Comparison of ENCODE assay signal across 18 mouse cellular contexts in genomic region chr19:56199401-56200150, GRCm38 (mm10).
DNase-seq lines count a peak whose midpoint lies in the region; ATAC-seq lines count a peak whose summit lies in the region.
"Had no signal": no experiment of that assay in that cellular context is flagged by ENCODE, and none has a peak within 500 bp of the region (broad histone marks: within the 10 kb centered on the region; RNA-seq: fewer than 3 reads in every experiment).

No protein-coding gene starts in this region.

- peaks cover 3% of the 10 kb centered on the region; the same call in 1 of the 2 replicates for H3K4me1 ChIP-seq in heart, embryonic 13.5 days
- H3K4me1 ChIP-seq in limb, embryonic 11.5 days (ENCODE audit: control insufficient read depth, insufficient read depth, low read length) = peaks cover 21% of the 10 kb centered on the region
- H3K4me1 ChIP-seq in hindbrain, embryonic 13.5 days (replicated peaks) = no peaks in the 10 kb centered on the region
- H3K4me1 ChIP-seq: heart, embryonic 15.5 days; hindbrain, embryonic 15.5 days had no signal

- no peak overlapping the region for H3K4me3 ChIP-seq in heart, embryonic 13.5 days
- H3K4me3 ChIP-seq in limb, embryonic 11.5 days (ENCODE audit: low read depth, low read length) = no peak overlapping the region
- H3K4me3 ChIP-seq in hindbrain, embryonic 13.5 days = no peak overlapping the region
- H3K4me3 ChIP-seq: erythroblast, embryonic 14.5 days; heart, embryonic 15.5 days; hindbrain, embryonic 15.5 days had no signal

- no peak for DNase-seq in heart, postnatal 4 days
- peak; percentile 36 for DNase-seq in MN1 (ENCODE audit: low spot score)
- DNase-seq in embryo, embryonic 10.5 days (ENCODE audit: low spot score) = peak; percentile 39
- peak; percentile 47 for DNase-seq in limb, embryonic 11.5 days (ENCODE audit: low spot score)
- DNase-seq in adrenal gland, adult 8-10 months = no peak
- DNase-seq: adrenal gland, adult 2 months; cerebellum, postnatal 10 days; gastrocnemius, postnatal 25 days; liver, postnatal 0 days; lung, postnatal 4 days; thymus, postnatal 36 days had no signal

- H3K4me2 ChIP-seq in heart, embryonic 13.5 days = no peak overlapping the region
- no peak overlapping the region for H3K4me2 ChIP-seq in limb, embryonic 11.5 days (ENCODE audit: low read depth, severe bottlenecking)
- no peak overlapping the region for H3K4me2 ChIP-seq in hindbrain, embryonic 13.5 days
- H3K4me2 ChIP-seq: heart, embryonic 15.5 days; hindbrain, embryonic 15.5 days had no signal

- 59% methylated on average over 14 of the region's 14 CpGs for WGBS in heart, embryonic 13.5 days
- WGBS in limb, embryonic 11.5 days = 34% methylated on average over 14 of the region's 14 CpGs
- WGBS in hindbrain, embryonic 13.5 days = 68% methylated on average over 14 of the region's 14 CpGs

- no peaks in the 10 kb centered on the region for H3K36me3 ChIP-seq in heart, embryonic 13.5 days
- H3K36me3 ChIP-seq in limb, embryonic 11.5 days (ENCODE audit: control insufficient read depth, insufficient read depth, low read length) = no peaks in the 10 kb centered on the region
- H3K36me3 ChIP-seq in hindbrain, embryonic 13.5 days = no peaks in the 10 kb centered on the region
- H3K36me3 ChIP-seq: heart, embryonic 15.5 days; hindbrain, embryonic 15.5 days had no signal

- ATAC-seq in heart, embryonic 13.5 days (ENCODE audit: extremely low read depth, insufficient number of reproducible peaks, low FRiP score, low TSS enrichment) = no peak
- ATAC-seq in limb, embryonic 11.5 days (ENCODE audit: insufficient number of reproducible peaks, low FRiP score, low TSS enrichment, low read depth) = no peak
- no peak for ATAC-seq in hindbrain, embryonic 13.5 days (ENCODE audit: low FRiP score)
- ATAC-seq: forebrain, embryonic 14.5 days; intestine, embryonic 16.5 days had no signal

- H3K27me3 ChIP-seq in heart, embryonic 13.5 days (replicated peaks) = peaks cover 8% of the 10 kb centered on the region; the same call in 1 of the 2 replicates
- H3K27me3 ChIP-seq in limb, embryonic 11.5 days (ENCODE audit: control insufficient read depth, insufficient read depth, low read length) = no peaks in the 10 kb centered on the region
- H3K27me3 ChIP-seq in hindbrain, embryonic 13.5 days = peaks cover 8% of the 10 kb centered on the region; the same call in 1 of the 2 replicates
- H3K27me3 ChIP-seq: heart, embryonic 15.5 days; hindbrain, embryonic 15.5 days had no signal

- no peak overlapping the region for H3K9ac ChIP-seq in heart, embryonic 13.5 days
- no peak overlapping the region for H3K9ac ChIP-seq in limb, embryonic 11.5 days (ENCODE audit: low read length)
- no peak overlapping the region for H3K9ac ChIP-seq in hindbrain, embryonic 13.5 days
- H3K9ac ChIP-seq: heart, embryonic 15.5 days; hindbrain, embryonic 15.5 days; liver, postnatal 0 days had no signal

- no peaks in the 10 kb centered on the region for H3K9me3 ChIP-seq in heart, embryonic 13.5 days
- H3K9me3 ChIP-seq in limb, embryonic 11.5 days (ENCODE audit: control insufficient read depth, low read length) = no peaks in the 10 kb centered on the region
- no peaks in the 10 kb centered on the region for H3K9me3 ChIP-seq in hindbrain, embryonic 13.5 days
- H3K9me3 ChIP-seq: heart, embryonic 15.5 days; hindbrain, embryonic 15.5 days had no signal

- H3K27ac ChIP-seq in heart, embryonic 13.5 days (replicated peaks) = peak overlapping the region; percentile 36
- H3K27ac ChIP-seq in limb, embryonic 11.5 days (replicated peaks; ENCODE audit: low read depth, low read length) = peak overlapping the region; percentile 70
- H3K27ac ChIP-seq in hindbrain, embryonic 13.5 days = no peak overlapping the region
- H3K27ac ChIP-seq: heart, embryonic 15.5 days; hindbrain, embryonic 15.5 days had no signal

Comparison
In these comparisons a context has a peak if more than half of its experiments do, and no peak if none do; other contexts are left out.
1. DNase-seq: peak in MN1 (single experiment), embryo, embryonic 10.5 days (single experiment) and limb, embryonic 11.5 days (single experiment); none in heart, postnatal 4 days (single experiment) and adrenal gland, adult 8-10 months (single experiment).